Mouse (Mus musculus): ENCODE results near the gene Gpbp1.

- TF ChIP-seq CTCF (IDR thresholded peaks at IDR 0.05; ENCODE audit: low read depth) (no peak), EP300 (optimal IDR thresholded peaks at IDR 0.05) (no peak)
These were observed 98.9 kb downstream of the Gpbp1 start for GRCm38 (mm10) chr13:111391011-111391410.
